Mouse (Mus musculus): ENCODE measurements at regions not wholly inside any gene's neighbourhood (a gene's known extent, or its start where the extent isn't known, plus 50 kb on each side); places are given as distances from the start of the nearest gene placed in this dataset.

DNA sequence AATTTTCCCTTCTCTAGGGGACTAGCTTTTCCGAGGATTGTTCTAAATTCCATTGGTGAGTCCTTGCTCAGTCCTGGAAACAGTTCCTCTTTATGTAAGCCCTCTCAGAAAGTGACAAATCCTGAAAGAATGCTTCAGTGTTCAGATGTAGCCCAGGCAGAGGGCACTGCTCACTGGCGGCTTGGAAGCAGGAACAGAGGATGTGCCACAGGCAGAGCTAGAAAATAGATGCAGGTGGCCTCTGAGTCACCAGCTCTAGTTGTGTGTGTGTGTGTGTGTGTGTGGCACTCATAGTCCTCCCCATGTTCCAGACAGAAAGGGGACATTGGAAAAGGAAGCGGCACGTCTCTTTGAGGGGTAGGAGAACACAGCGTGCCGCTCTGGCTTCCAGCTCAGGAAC is 52.5 kb upstream of the Ampd3 start:
- peak in 1 of 2 experiments; percentile 59 for DNase-seq (ENCODE audit: low spot score in 2 of 2)

DNA sequence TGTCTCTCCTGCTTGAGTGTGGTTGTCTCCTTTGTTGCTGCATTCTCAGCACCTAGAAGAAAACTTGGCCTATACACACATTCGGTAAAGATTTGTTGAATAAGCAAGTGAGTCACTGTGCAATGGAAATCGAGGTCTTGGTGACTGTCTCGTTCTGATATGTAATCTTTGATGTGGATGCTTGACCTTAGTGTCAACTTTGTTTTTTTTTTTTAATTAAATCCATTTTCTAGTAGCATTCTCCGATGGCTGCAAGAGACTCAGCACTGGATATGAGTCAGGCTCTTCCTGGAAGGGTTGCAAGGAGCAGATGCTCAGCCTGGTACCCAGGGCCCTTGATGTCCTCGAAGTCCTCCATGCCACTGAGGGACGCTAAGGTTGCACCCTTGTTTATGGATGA is 50.9 kb upstream of the Ampd3 start:
- DNase-seq (ENCODE audit: low spot score in 2 of 2) = no peak
